Mouse (Mus musculus): Measurements from ENCODE around the gene Adgrd1. TPM values are rescaled to one million over a fixed set of nuclear protein-coding genes. Genes with fewer than 3 reads are reported as not detected.
"Not testable (repeated sequence)": the region's sequence is repeated elsewhere in the genome, so short reads cannot be mapped to it uniquely, and the experiment has no call there.

Gene Adgrd1
- polyA plus RNA-seq, 1 experiment from 2014 or later, result 5.7 TPM

- Histone ChIP-seq H3K9me3 (ENCODE audit: control insufficient read depth, low read length) (no peaks in the 10 kb centered on the region), H3K36me3 (ENCODE audit: control insufficient read depth, insufficient read depth, low read length) (no peaks in the 10 kb centered on the region), H3K27me3 (replicated peaks; ENCODE audit: control insufficient read depth, insufficient read depth, low read length) (no peaks in the 10 kb centered on the region), H3K4me2 (ENCODE audit: low read depth, low read length) (no peak overlapping the region), H3K9ac (ENCODE audit: low read depth, low read length) (no peak overlapping the region), H3K4me1 (ENCODE audit: control insufficient read depth, insufficient read depth, low read length) (no peaks in the 10 kb centered on the region), H3K4me3 (ENCODE audit: low read depth, low read length) (no peak overlapping the region), H3K27ac (replicated peaks; ENCODE audit: low read depth, low read length) (no peak overlapping the region)
- ATAC-seq (ENCODE audit: low read depth), result no peak
- WGBS, result 73% methylated on average over 8 of the region's 8 CpGs
- no peak for DNase-seq (ENCODE audit: low spot score)
Observed at GRCm38 (mm10) chr5:129116299-129116698, 19.7 kb downstream of the Adgrd1 start.

DNA sequence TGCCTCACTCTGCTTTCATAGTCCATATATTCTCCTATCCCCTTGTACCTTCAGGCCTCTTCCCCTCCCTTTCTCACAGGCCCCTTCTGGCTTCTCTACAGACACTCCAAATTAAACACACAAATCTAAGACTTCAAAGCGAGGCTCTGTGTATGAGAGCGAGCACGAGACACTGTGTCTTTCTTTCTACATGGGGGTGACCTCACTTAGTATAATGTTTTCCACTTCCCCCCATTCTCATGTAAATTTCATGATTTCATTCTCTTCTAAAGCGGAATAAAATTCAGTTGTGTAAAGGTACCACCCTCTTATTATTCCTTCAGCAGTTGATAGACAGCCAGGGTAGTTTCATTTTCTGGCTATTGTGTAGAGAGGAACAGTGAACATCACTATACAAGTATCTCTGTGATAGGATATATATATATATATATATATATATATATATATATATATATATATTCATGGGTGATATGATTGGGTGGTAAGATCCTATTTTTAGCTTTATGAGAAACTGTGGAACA, 21.1 kb downstream of the Adgrd1 start:
- Histone ChIP-seq H3K9ac (ENCODE audit: low read depth, low read length) (no peak overlapping the region), H3K27ac (replicated peaks; ENCODE audit: low read depth, low read length) (no peak overlapping the region), H3K9me3 (ENCODE audit: control insufficient read depth, low read length) (no peaks in the 10 kb centered on the region), H3K4me3 (ENCODE audit: low read depth, low read length) (no peak overlapping the region), H3K36me3 (ENCODE audit: control insufficient read depth, insufficient read depth, low read length) (no peaks in the 10 kb centered on the region), H3K4me1 (ENCODE audit: control insufficient read depth, insufficient read depth, low read length) (no peaks in the 10 kb centered on the region), H3K4me2 (ENCODE audit: low read depth, low read length) (no peak overlapping the region), H3K27me3 (replicated peaks; ENCODE audit: control insufficient read depth, insufficient read depth, low read length) (no peaks in the 10 kb centered on the region)
- no peak for ATAC-seq (ENCODE audit: low read depth)
- WGBS, result 79% methylated on average over 4 of the region's 4 CpGs
- DNase-seq (ENCODE audit: low spot score), result no peak

GRCm38 (mm10) chr5:129118523-129118922, 22.0 kb downstream of the Adgrd1 start:
- no peaks in the 10 kb centered on the region for H3K9me3 ChIP-seq (ENCODE audit: control insufficient read depth, low read length)
- no peak overlapping the region for H3K4me3 ChIP-seq (ENCODE audit: low read depth, low read length)
- H3K9ac ChIP-seq (ENCODE audit: low read depth, low read length), result no peak overlapping the region
- H3K4me1 ChIP-seq (ENCODE audit: control insufficient read depth, insufficient read depth, low read length), result no peaks in the 10 kb centered on the region
- H3K27me3 ChIP-seq (replicated peaks; ENCODE audit: control insufficient read depth, insufficient read depth, low read length), result no peaks in the 10 kb centered on the region
- no peak overlapping the region for H3K4me2 ChIP-seq (ENCODE audit: low read depth, low read length)
- no peak for DNase-seq (ENCODE audit: low spot score)
- ATAC-seq (ENCODE audit: low read depth), result no peak
- WGBS, result 66% methylated on average over 7 of the region's 7 CpGs
- no peak overlapping the region for H3K27ac ChIP-seq (replicated peaks; ENCODE audit: low read depth, low read length)
- H3K36me3 ChIP-seq (ENCODE audit: control insufficient read depth, insufficient read depth, low read length), result no peaks in the 10 kb centered on the region

DNA sequence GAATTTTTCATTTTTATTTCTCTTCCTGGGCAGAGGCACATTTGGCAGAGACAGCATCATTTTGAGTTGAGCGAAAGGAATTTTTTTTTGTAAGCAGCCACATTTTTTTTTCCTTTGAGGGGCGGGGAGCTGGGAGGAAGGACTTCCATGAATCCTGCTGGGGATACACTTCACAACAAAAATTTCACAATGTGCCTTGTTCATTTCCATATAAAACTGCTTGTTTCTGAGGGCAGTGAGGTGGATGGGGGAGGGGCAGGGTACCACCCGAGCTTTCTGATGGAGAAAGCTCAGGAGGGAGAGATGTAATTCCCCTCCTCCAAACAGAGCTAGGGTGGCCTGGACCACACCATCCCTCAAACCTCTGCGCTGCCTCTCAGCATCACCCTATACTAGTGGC, 22.6 kb downstream of the Adgrd1 start:
- Histone ChIP-seq H3K36me3 (ENCODE audit: control insufficient read depth, insufficient read depth, low read length) (no peaks in the 10 kb centered on the region), H3K9me3 (ENCODE audit: control insufficient read depth, low read length) (no peaks in the 10 kb centered on the region), H3K4me3 (ENCODE audit: low read depth, low read length) (no peak overlapping the region), H3K4me2 (ENCODE audit: low read depth, low read length) (no peak overlapping the region), H3K4me1 (ENCODE audit: control insufficient read depth, insufficient read depth, low read length) (no peaks in the 10 kb centered on the region; the same call in 1 of the 2 replicates), H3K27ac (replicated peaks; ENCODE audit: low read depth, low read length) (no peak overlapping the region), H3K9ac (ENCODE audit: low read depth, low read length) (no peak overlapping the region), H3K27me3 (replicated peaks; ENCODE audit: control insufficient read depth, insufficient read depth, low read length) (no peaks in the 10 kb centered on the region)
- DNase-seq (ENCODE audit: low spot score) (no peak), ATAC-seq (ENCODE audit: low read depth) (no peak)
- 68% methylated on average over 4 of the region's 4 CpGs for WGBS

- Histone ChIP-seq H3K9me3 (ENCODE audit: control insufficient read depth, low read length) (no peaks in the 10 kb centered on the region), H3K4me1 (ENCODE audit: control insufficient read depth, insufficient read depth, low read length) (no peaks in the 10 kb centered on the region; the same call in 1 of the 2 replicates), H3K4me2 (ENCODE audit: low read depth, low read length) (no peak overlapping the region), H3K36me3 (ENCODE audit: control insufficient read depth, insufficient read depth, low read length) (no peaks in the 10 kb centered on the region), H3K9ac (ENCODE audit: low read depth, low read length) (no peak overlapping the region), H3K27ac (replicated peaks; ENCODE audit: low read depth, low read length) (no peak overlapping the region), H3K27me3 (replicated peaks; ENCODE audit: control insufficient read depth, insufficient read depth, low read length) (no peaks in the 10 kb centered on the region), H3K4me3 (ENCODE audit: low read depth, low read length) (no peak overlapping the region)
- ATAC-seq (ENCODE audit: low read depth) (no peak), DNase-seq (ENCODE audit: low spot score) (no peak)
- WGBS, result 78% methylated on average over 15 of the region's 15 CpGs
Observed at GRCm38 (mm10) chr5:129121654-129122285, 25.2 kb downstream of the Adgrd1 start.

DNA sequence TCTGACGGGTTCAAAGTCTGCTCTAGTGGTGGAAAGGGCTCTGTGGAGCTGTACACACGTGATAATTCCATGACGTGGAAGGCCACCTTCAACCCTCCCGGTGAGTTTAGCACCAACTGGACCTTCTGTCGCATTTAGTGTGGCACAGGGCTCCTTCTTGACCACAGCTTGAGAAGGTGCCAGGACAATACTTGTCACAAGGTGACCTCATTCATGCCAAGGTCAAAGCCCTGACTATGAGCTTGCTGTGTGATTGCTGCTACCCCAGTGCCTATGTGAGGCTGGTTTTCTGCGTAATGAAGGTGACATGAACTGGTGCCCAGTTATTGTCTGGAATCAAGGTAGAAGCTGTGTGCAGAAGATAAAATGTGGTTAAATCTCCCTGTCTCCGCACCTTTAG, 25.9 kb downstream of the Adgrd1 start:
- DNase-seq (ENCODE audit: low spot score) (no peak), ATAC-seq (ENCODE audit: low read depth) (no peak)
- Histone ChIP-seq H3K27me3 (replicated peaks; ENCODE audit: control insufficient read depth, insufficient read depth, low read length) (no peaks in the 10 kb centered on the region), H3K4me1 (ENCODE audit: control insufficient read depth, insufficient read depth, low read length) (no peaks in the 10 kb centered on the region; the same call in 1 of the 2 replicates), H3K27ac (replicated peaks; ENCODE audit: low read depth, low read length) (no peak overlapping the region), H3K9ac (ENCODE audit: low read depth, low read length) (no peak overlapping the region), H3K4me2 (ENCODE audit: low read depth, low read length) (no peak overlapping the region), H3K4me3 (ENCODE audit: low read depth, low read length) (no peak overlapping the region), H3K9me3 (ENCODE audit: control insufficient read depth, low read length) (peaks cover 2% of the 10 kb centered on the region), H3K36me3 (ENCODE audit: control insufficient read depth, insufficient read depth, low read length) (no peaks in the 10 kb centered on the region)
- WGBS, result 88% methylated on average over 7 of the region's 7 CpGs

DNA sequence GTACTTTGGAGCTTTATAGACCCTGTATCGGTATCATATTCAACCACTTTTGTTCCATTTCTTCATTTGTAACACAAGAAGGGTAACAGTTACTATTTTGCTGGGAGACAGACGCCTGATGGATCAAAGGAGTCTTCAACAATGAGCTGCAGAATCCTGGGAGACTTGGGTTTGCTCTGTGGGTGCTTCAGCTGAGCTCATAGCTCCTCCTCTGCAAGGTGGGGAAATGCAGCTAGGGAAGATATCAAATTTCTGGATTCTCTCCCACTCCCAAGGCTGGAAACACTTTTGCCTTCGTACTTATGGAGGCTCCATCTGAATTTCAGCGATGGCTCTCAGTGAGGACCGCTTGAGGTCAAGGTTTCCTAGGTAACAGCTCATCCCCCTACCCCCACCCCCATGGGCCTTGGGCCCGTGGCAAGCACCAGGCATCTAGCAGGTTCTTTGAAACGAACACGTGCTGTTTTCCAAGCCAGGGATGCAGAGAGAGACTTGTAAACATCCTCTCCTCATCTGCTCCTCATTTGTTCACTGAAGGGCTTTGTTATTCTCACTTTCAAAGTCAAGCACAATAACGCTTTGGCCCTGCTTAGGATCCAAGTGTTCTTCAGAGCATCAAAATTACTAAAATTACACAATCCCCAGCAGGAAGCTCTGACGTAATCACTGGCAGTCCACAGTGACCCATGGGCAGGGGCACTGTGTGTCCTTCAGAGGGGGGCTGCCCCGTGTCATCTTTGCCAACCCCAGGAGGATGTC, 27.7 kb downstream of the Adgrd1 start:
- Histone ChIP-seq H3K27ac (replicated peaks; ENCODE audit: low read depth, low read length) (peak overlapping the region; percentile 71), H3K4me3 (ENCODE audit: low read depth, low read length) (no peak overlapping the region), H3K4me2 (ENCODE audit: low read depth, low read length) (no peak overlapping the region), H3K9me3 (ENCODE audit: control insufficient read depth, low read length) (peaks cover 5% of the 10 kb centered on the region), H3K27me3 (replicated peaks; ENCODE audit: control insufficient read depth, insufficient read depth, low read length) (no peaks in the 10 kb centered on the region), H3K9ac (ENCODE audit: low read depth, low read length) (no peak overlapping the region), H3K4me1 (ENCODE audit: control insufficient read depth, insufficient read depth, low read length) (no peaks in the 10 kb centered on the region; the same call in 1 of the 2 replicates), H3K36me3 (ENCODE audit: control insufficient read depth, insufficient read depth, low read length) (no peaks in the 10 kb centered on the region)
- ATAC-seq (ENCODE audit: low read depth) (peak; percentile 80; the same call in 1 of the 2 replicates), DNase-seq (ENCODE audit: low spot score) (peak; percentile 73)
- 29% methylated on average over 11 of the region's 11 CpGs for WGBS

GRCm38 (mm10) chr5:129128310-129128709, 31.8 kb downstream of the Adgrd1 start:
- H3K36me3 ChIP-seq (ENCODE audit: control insufficient read depth, insufficient read depth, low read length); H3K4me1 ChIP-seq (ENCODE audit: control insufficient read depth, insufficient read depth, low read length); ATAC-seq (ENCODE audit: low read depth); H3K4me2 ChIP-seq (ENCODE audit: low read depth, low read length); H3K27ac ChIP-seq (replicated peaks; ENCODE audit: low read depth, low read length); H3K4me3 ChIP-seq (ENCODE audit: low read depth, low read length); DNase-seq (ENCODE audit: low spot score); H3K27me3 ChIP-seq (replicated peaks; ENCODE audit: control insufficient read depth, insufficient read depth, low read length); H3K9me3 ChIP-seq (ENCODE audit: control insufficient read depth, low read length); H3K9ac ChIP-seq (ENCODE audit: low read depth, low read length): not testable (repeated sequence)
- 97% methylated on average over 22 of the region's 22 CpGs for WGBS

All from embryonic facial prominence, embryonic 14.5 days (tissue).